Comparison of ENCODE assay signal across 11 mouse cellular contexts in genomic region chr2:5417158-5418032, GRCm38 (mm10).
DNase-seq lines count a peak whose midpoint lies in the region; ATAC-seq and TF ChIP-seq lines count a peak whose summit lies in the region.
"Had no signal": no experiment of that assay in that cellular context is flagged by ENCODE, and none has a peak within 500 bp of the region (broad histone marks: within the 10 kb centered on the region; RNA-seq: fewer than 3 reads in every experiment).

No protein-coding gene starts in this region.

- TF ChIP-seq POLR2A in liver, adult 2 months (IDR thresholded peaks at IDR 0.05; ENCODE audit: extremely low read depth, insufficient read depth, low read length): no peak

- no peaks in the 10 kb centered on the region for H3K36me3 ChIP-seq in embryonic facial prominence, embryonic 14.5 days (ENCODE audit: control insufficient read depth, insufficient read depth, low read length)
- no peaks in the 10 kb centered on the region for H3K36me3 ChIP-seq in embryonic facial prominence, embryonic 10.5 days (replicated peaks)
- no peaks in the 10 kb centered on the region for H3K36me3 ChIP-seq in liver, adult 2 months (ENCODE audit: control insufficient read depth, insufficient read depth, low read length)
- no peaks in the 10 kb centered on the region for H3K36me3 ChIP-seq in liver, embryonic 12.5 days
- H3K36me3 ChIP-seq in splenic B cell, adult 2 months (ENCODE audit: control insufficient read depth, insufficient read depth, low read length, poor library complexity, severe bottlenecking): no peaks in the 10 kb centered on the region
- H3K36me3 ChIP-seq: embryonic facial prominence, embryonic 13.5 days; hindbrain, embryonic 12.5 days; limb, embryonic 13.5 days had no signal

- H3K4me3 ChIP-seq in embryonic facial prominence, embryonic 14.5 days (ENCODE audit: low read depth, low read length): no peak overlapping the region
- H3K4me3 ChIP-seq in embryonic facial prominence, embryonic 10.5 days: no peak overlapping the region
- H3K4me3 ChIP-seq in liver, adult 2 months (ENCODE audit: insufficient read depth, low read depth, low read length): no peak overlapping the region
- no peak overlapping the region for H3K4me3 ChIP-seq in liver, embryonic 12.5 days
- H3K4me3 ChIP-seq: embryonic facial prominence, embryonic 13.5 days; hindbrain, embryonic 12.5 days; limb, embryonic 13.5 days had no signal

- no peaks in the 10 kb centered on the region; the same call in 1 of the 2 replicates for H3K79me2 ChIP-seq in liver, adult 2 months (ENCODE audit: control insufficient read depth, insufficient read depth, low read length)

- ATAC-seq in embryonic facial prominence, embryonic 14.5 days (ENCODE audit: low read depth): no peak
- no peak for ATAC-seq in liver, embryonic 12.5 days

- no peaks in the 10 kb centered on the region for H3K9me3 ChIP-seq in embryonic facial prominence, embryonic 14.5 days (ENCODE audit: control insufficient read depth, low read length)
- H3K9me3 ChIP-seq in embryonic facial prominence, embryonic 10.5 days: no peaks in the 10 kb centered on the region
- H3K9me3 ChIP-seq in liver, embryonic 12.5 days (replicated peaks): no peaks in the 10 kb centered on the region
- H3K9me3 ChIP-seq: embryonic facial prominence, embryonic 13.5 days; hindbrain, embryonic 12.5 days; limb, embryonic 13.5 days had no signal

- H3K27ac ChIP-seq in embryonic facial prominence, embryonic 14.5 days (replicated peaks; ENCODE audit: low read depth, low read length): no peak overlapping the region
- no peak overlapping the region for H3K27ac ChIP-seq in embryonic facial prominence, embryonic 10.5 days (replicated peaks)
- H3K27ac ChIP-seq in liver, adult 2 months (replicated peaks; ENCODE audit: insufficient read depth, low read depth, low read length): no peak overlapping the region
- no peak overlapping the region for H3K27ac ChIP-seq in liver, embryonic 12.5 days
- H3K27ac ChIP-seq: embryonic facial prominence, embryonic 13.5 days; hindbrain, embryonic 12.5 days; limb, embryonic 13.5 days had no signal

- peaks cover 4% of the 10 kb centered on the region; the same call in 1 of the 2 replicates for H3K4me1 ChIP-seq in embryonic facial prominence, embryonic 14.5 days (ENCODE audit: control insufficient read depth, insufficient read depth, low read length)
- peaks cover 9% of the 10 kb centered on the region for H3K4me1 ChIP-seq in embryonic facial prominence, embryonic 10.5 days
- peaks cover 4% of the 10 kb centered on the region for H3K4me1 ChIP-seq in liver, adult 2 months (ENCODE audit: control insufficient read depth, insufficient read depth, low read length)
- H3K4me1 ChIP-seq in liver, embryonic 12.5 days: no peaks in the 10 kb centered on the region
- H3K4me1 ChIP-seq: hindbrain, embryonic 12.5 days had no signal

- no peak overlapping the region for H3K9ac ChIP-seq in embryonic facial prominence, embryonic 14.5 days (ENCODE audit: low read depth, low read length)
- H3K9ac ChIP-seq in liver, adult 2 months (ENCODE audit: low read depth, low read length): no peak overlapping the region
- H3K9ac ChIP-seq in liver, embryonic 12.5 days: no peak overlapping the region
- H3K9ac ChIP-seq: embryonic facial prominence, embryonic 13.5 days; hindbrain, embryonic 12.5 days; limb, embryonic 13.5 days had no signal

- DNase-seq in embryonic facial prominence, embryonic 14.5 days (ENCODE audit: low spot score): peak; percentile 79
- no peak for DNase-seq in embryonic facial prominence, embryonic 10.5 days (ENCODE audit: low spot score)
- peak; percentile 87 for DNase-seq in liver, adult 2 months (ENCODE audit: extremely low read depth, low read depth, low spot score)
- peak; percentile 74 to 79 for DNase-seq in cerebellum, postnatal 14 days
- DNase-seq in splenic B cell, adult 2 months (ENCODE audit: low read depth, low spot score): peak; percentile 88
- no peak for DNase-seq in urinary bladder, postnatal 25 days (ENCODE audit: low spot score)
- no peak for DNase-seq in gastrocnemius, postnatal 25 days

- H3K4me2 ChIP-seq in embryonic facial prominence, embryonic 14.5 days (ENCODE audit: low read depth, low read length): no peak overlapping the region
- no peak overlapping the region for H3K4me2 ChIP-seq in liver, embryonic 12.5 days
- H3K4me2 ChIP-seq: embryonic facial prominence, embryonic 13.5 days; hindbrain, embryonic 12.5 days; limb, embryonic 13.5 days had no signal

- 58% methylated on average over 6 of the region's 6 CpGs for WGBS in embryonic facial prominence, embryonic 14.5 days
- WGBS in embryonic facial prominence, embryonic 10.5 days: 87% methylated on average over 6 of the region's 6 CpGs
- WGBS in liver, adult 2 months: 66% methylated on average over 6 of the region's 6 CpGs
- WGBS in liver, embryonic 12.5 days (ENCODE audit: insufficient replicate concordance): 50% methylated on average over 6 of the region's 6 CpGs

- H3K27me3 ChIP-seq in embryonic facial prominence, embryonic 14.5 days (replicated peaks; ENCODE audit: control insufficient read depth, insufficient read depth, low read length): no peaks in the 10 kb centered on the region
- no peaks in the 10 kb centered on the region for H3K27me3 ChIP-seq in embryonic facial prominence, embryonic 10.5 days (replicated peaks; ENCODE audit: low read depth, poor library complexity, severe bottlenecking)
- H3K27me3 ChIP-seq in liver, adult 2 months (ENCODE audit: control insufficient read depth, insufficient read depth, low read length): no peaks in the 10 kb centered on the region
- no peaks in the 10 kb centered on the region for H3K27me3 ChIP-seq in liver, embryonic 12.5 days (replicated peaks)
- H3K27me3 ChIP-seq in splenic B cell, adult 2 months (ENCODE audit: control insufficient read depth, insufficient read depth, low read length, poor library complexity, severe bottlenecking): no peaks in the 10 kb centered on the region; the same call in 1 of the 2 replicates
- H3K27me3 ChIP-seq: embryonic facial prominence, embryonic 13.5 days; hindbrain, embryonic 12.5 days; limb, embryonic 13.5 days had no signal

- no peak for TF ChIP-seq CTCF in liver, adult 2 months (IDR thresholded peaks at IDR 0.05; ENCODE audit: low read depth, low read length)

Comparison
In these comparisons a context has a peak if more than half of its experiments do, and no peak if none do; other contexts are left out.
1. DNase-seq: peak in embryonic facial prominence, embryonic 14.5 days (single experiment), liver, adult 2 months (single experiment), cerebellum, postnatal 14 days (2 of 2) and splenic B cell, adult 2 months (single experiment); none in embryonic facial prominence, embryonic 10.5 days (single experiment), urinary bladder, postnatal 25 days (single experiment) and gastrocnemius, postnatal 25 days (single experiment).